Comparison of ENCODE assay signal across 22 mouse cellular contexts in genomic region chr19:46204166-46204565, GRCm38 (mm10). TPM values are rescaled to one million over a fixed set of nuclear protein-coding genes. Genes with fewer than 3 reads are reported as not detected.
A peak's percentile ranks its signal among the peaks of the same experiment; 100 is the strongest.
DNase-seq lines count a peak whose midpoint lies in the region; TF ChIP-seq lines count a peak whose summit lies in the region.
"Had no signal": no experiment of that assay in that cellular context is flagged by ENCODE, and none has a peak within 500 bp of the region (broad histone marks: within the 10 kb centered on the region; RNA-seq: fewer than 3 reads in every experiment).

No protein-coding gene starts in this region.

- whole genome bisulfite sequencing in liver, adult 2 months = 76% methylated on average over 6 of the region's 6 CpGs

- H3K79me2 ChIP-seq in liver, adult 2 months (ENCODE audit: control insufficient read depth, insufficient read depth, low read length) = peaks cover 15% of the 10 kb centered on the region; the same call in 1 of the 2 replicates

- no peak for TF ChIP-seq POLR2A in liver, adult 2 months (IDR thresholded peaks at IDR 0.05; ENCODE audit: extremely low read depth, insufficient read depth, low read length)

- no peak for TF ChIP-seq CTCF in liver, adult 2 months (IDR thresholded peaks at IDR 0.05; ENCODE audit: low read depth, low read length)

- H3K27me3 ChIP-seq in liver, adult 2 months (ENCODE audit: control insufficient read depth, insufficient read depth, low read length) = no peaks in the 10 kb centered on the region
- H3K27me3 ChIP-seq: embryonic facial prominence, embryonic 13.5 days; embryonic facial prominence, embryonic 15.5 days; forebrain, embryonic 12.5 days had no signal

- H3K9ac ChIP-seq in liver, adult 2 months (ENCODE audit: low read depth, low read length) = no peak overlapping the region
- H3K9ac ChIP-seq: embryonic facial prominence, embryonic 13.5 days; embryonic facial prominence, embryonic 15.5 days; forebrain, embryonic 12.5 days had no signal

- H3K36me3 ChIP-seq in liver, adult 2 months (ENCODE audit: control insufficient read depth, insufficient read depth, low read length) = no peaks in the 10 kb centered on the region
- H3K36me3 ChIP-seq: embryonic facial prominence, embryonic 13.5 days; embryonic facial prominence, embryonic 15.5 days; forebrain, embryonic 10.5 days; forebrain, embryonic 12.5 days had no signal

- H3K4me1 ChIP-seq in liver, adult 2 months (ENCODE audit: control insufficient read depth, insufficient read depth, low read length) = peaks cover 6% of the 10 kb centered on the region
- H3K4me1 ChIP-seq: embryonic facial prominence, embryonic 13.5 days; embryonic facial prominence, embryonic 15.5 days; forebrain, embryonic 10.5 days had no signal

- peak; percentile 24 for DNase-seq in kidney, adult 9 months
- DNase-seq in kidney, postnatal 4 days = no peak
- DNase-seq in liver, adult 2 months (ENCODE audit: extremely low read depth, low read depth, low spot score) = peak; percentile 62
- DNase-seq in liver = no peak
- DNase-seq: adrenal gland, adult 2 months; adrenal gland, postnatal 10 days; adrenal gland, postnatal 25 days; cerebellum, adult 11 months; cerebellum, adult 18-20 months; cerebellum, adult 8-10 months; cerebellum, adult 9-11 months; cerebellum, postnatal 14 days; cerebellum, postnatal 36 days; embryo, embryonic 11 days had no signal

- H3K27ac ChIP-seq in liver, adult 2 months (replicated peaks; ENCODE audit: insufficient read depth, low read depth, low read length) = no peak overlapping the region
- H3K27ac ChIP-seq: embryonic facial prominence, embryonic 13.5 days; embryonic facial prominence, embryonic 15.5 days; forebrain, embryonic 10.5 days; forebrain, embryonic 12.5 days had no signal

- no peak overlapping the region for H3K4me3 ChIP-seq in liver, adult 2 months (ENCODE audit: insufficient read depth, low read depth, low read length)
- H3K4me3 ChIP-seq: embryonic facial prominence, embryonic 13.5 days; embryonic facial prominence, embryonic 15.5 days; erythroblast, embryonic 14.5 days; forebrain, embryonic 10.5 days; forebrain, embryonic 12.5 days had no signal

RNA-seq across cellular contexts. Expression of gene Gbf1, which starts 51.9 kb away (rescaled TPM):
- 25.0 and 25.7 TPM in 2 replicates for total RNA-seq in liver, adult 2 months (2014; rRNA removed)
- 49.3 and 58.1 TPM in 2 replicates for polyA plus RNA-seq in liver, adult 2 months (2012; rRNA removed)

RNA-seq across cellular contexts. Expression of gene Pitx3, which starts 56.0 kb away (rescaled TPM):
- not detected in 2 replicates for total RNA-seq in liver, adult 2 months (2014; rRNA removed)
- not detected in 2 replicates for polyA plus RNA-seq in liver, adult 2 months (2012; rRNA removed)
- total RNA-seq: adrenal gland, adult 2 months; adrenal gland, postnatal 25 days; common myeloid progenitor, adult 5-6 weeks had no signal
- polyA plus RNA-seq: adrenal gland, adult 2 months; erythroblast, embryonic 14.5 days; forebrain, embryonic 14.5 days; forebrain, embryonic 16.5 days had no signal

Comparison
In these comparisons a context has a peak if more than half of its experiments do, and no peak if none do; other contexts are left out.
1. DNase-seq: peak in kidney, adult 9 months (single experiment) and liver, adult 2 months (single experiment); none in kidney, postnatal 4 days (0 of 2) and liver (single experiment).